Mouse (Mus musculus): ENCODE data around the gene Ddx18.

Gene Ddx18

DNA sequence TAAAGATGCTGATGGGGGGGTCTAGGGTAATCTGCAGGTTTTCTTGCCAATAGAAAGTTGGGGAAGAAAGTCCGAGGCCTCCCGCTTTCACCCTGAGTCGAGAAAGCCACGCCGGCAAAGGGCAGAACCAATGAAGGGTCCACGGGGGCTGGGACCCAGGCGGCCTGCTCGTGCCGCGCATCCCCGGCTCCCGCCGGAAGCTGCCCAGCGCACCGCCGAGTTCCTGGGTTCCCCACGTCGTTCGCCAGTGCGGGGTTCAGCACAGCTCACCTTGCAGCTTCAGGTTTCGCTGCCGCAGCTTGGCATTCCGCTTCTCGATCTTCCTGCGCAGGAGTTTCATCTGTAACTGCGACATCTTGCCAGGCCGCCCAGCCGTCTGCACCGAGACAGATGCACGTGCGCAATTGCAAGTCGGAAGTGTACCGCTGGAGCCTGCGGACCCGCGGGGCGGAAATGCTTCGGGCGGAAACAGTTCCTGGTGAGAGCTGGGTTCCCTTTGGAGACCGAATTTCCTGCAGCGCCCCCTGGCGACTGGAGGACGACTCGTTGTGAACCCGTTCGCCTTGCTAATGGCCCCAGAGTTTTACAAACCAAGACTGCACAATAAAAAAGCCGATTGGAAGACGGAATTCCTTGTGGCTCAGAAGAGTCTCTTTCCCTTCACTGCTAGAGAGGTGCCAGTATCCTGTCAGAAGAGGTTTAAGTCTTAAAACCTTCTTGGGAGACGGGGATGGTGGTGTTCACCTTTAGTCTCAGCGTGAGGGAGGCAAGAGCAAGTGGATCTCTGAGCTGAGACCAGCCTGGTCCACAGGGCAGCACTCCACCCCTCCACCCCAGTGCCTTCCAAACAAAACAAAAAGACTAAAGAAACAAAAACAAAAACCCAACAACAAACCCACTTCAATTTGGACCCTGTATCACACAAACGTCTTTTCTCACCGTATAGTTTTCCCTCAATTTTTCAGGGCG is at the start of gene Ddx18:
Gene Ddx18, minus strand, starts transcription at position 469 of the 969 bp plus-strand sequence.
- peak; percentile 96 for DNase-seq (ENCODE audit: low read depth, low spot score)

DNA sequence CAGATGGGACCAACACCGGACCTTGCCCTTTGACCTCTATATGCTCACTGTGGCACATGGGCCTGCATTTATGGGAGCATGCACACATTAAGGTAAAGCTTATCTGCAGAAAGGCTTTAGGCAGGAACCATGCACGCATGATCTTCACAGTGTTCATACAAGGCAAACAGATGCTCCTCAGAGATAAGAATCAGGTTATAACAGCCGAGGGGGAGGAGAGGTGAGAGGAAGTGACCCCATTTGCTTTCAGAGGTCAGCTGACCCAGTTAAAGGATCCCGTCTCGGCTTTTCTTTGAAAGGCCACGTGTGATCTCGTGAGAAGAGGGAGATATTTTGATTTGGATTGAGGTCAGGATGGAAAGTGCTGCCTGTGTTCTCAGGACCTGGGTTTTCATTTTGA is 40.2 kb upstream of the Ddx18 start:
- DNase-seq (ENCODE audit: low read depth, low spot score): peak; percentile 16

DNA sequence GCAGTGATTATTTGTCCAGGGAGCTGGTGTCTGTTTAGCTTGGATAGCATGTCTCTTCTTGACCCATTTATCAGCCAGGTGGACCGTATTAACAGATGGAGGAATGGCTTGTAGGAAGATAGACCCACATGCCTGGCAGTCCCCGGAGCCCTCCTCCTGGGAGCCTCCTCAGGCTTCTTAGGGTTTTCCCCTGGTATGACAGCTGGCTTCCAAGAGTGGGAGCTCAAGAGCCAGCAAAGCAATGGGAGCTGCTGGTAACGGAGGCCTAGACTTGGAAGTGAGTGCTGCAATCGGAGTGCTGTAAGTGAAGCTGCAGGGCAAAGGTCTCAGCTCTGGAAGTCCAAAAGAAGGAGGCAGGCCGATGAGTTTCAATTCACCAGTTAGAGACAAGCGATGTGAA is 37.3 kb upstream of the Ddx18 start:
- no peak for DNase-seq (ENCODE audit: low read depth, low spot score)

DNA sequence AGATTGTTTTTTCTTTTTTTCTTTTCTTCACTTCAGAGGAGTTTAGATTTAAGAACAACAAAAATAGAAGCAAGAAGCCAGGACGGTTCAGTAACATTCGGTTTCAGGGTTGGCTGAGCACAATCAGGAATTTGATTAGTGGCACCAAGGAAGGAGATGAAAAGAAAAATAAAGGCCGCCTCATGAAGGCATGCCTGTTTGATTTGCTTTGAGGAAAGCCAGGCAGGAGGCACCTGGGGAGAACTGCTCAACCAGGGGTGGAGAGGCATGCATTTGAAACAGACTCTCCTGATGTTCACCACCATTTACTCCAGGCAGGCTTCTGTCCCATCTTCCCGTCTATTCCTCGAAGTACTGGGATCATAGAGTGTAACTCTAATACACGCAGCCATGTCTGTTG is 34.1 kb upstream of the Ddx18 start:
- no peak for DNase-seq (ENCODE audit: low read depth, low spot score)

DNA sequence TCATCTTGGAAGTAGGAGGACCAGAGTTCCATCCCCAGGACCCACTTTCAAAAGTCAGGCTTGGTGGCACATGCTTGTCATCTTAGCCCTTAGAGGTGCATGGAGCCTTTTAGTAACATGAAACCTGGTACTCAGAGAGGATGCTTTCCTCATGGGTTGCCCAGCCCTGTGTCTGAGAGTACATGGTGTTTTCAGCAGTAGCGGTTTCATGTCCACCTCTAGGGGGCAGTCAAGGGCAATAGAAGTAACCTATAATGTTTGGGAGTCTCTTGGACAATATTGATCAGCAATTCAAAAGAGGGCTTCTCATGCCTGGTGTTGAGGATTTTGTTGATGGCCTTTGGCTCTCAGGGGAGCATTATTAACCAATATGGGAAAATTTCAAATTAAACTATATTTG is 33.3 kb upstream of the Ddx18 start:
- DNase-seq (ENCODE audit: low read depth, low spot score): peak; percentile 59

DNA sequence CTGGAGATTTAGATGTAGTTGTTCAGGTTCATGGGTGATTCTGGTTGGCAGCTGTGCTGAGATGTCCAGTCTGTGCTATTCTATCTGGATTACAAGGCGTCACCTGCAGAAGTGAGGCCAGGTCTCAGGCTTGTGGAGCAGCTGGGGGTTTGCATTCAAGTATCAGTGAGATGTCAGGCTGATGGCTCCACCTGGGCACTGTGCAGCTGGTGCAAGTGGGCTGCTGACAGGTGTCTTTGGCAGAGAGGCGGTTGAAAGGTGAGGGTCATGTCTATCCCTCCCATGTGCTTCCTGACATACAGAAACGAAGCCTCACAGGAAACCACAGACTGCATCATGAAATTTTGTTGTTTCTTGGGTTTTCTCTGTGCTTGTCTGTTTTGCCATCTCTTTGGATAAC is 30.6 kb upstream of the Ddx18 start:
- no peak for DNase-seq (ENCODE audit: low read depth, low spot score)

DNA sequence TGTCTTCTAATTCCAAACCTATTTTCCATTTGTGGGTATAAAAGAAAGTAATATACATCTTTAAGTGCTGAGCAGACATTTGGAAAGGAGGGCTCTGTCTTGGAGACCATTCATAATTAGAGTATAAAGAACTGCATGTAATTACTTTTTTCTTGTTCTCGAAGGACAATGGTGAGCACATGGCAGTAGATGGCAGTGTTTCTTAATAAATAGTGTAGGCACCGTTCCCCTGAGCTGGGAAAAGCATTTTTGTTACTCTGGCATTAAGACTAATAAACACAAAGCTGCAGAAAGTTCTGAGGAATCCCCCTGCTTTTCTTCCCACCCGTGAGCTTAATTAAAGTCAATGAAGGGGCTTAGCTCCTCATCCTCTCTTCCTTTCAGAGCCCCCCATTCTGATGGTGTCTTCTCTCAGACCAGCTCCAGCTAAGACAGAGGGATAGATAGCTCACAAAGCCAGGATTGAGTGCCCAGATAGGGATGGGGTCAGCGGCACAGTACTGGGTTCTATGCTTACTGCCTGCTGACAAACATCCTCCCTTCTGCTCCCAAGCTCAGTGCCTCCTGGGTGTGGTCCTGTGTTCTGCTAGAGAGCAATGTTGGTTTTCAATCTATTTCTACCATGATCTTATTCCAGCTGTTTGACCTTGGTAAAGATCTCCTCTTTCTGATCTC is 29.3 kb upstream of the Ddx18 start:
- no peak for DNase-seq (ENCODE audit: low read depth, low spot score)

DNA sequence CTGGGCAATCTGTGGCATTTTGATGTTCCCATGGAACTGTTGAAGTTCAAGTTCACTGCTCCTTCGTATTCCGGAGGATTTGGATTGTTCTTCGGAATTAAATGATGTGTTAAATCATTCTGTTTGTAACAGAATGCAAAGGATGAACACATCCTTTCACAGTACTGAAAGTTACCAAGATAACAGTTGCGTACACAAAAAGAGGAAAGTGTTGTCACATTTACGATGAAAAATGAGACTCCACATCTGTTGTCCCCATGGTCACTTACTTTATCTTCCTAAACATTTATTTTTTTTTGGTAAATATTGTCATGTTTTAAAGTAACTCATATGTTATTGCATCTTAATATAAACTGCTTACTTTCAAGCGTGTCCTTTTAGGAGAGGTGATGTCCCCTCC is 17.0 kb upstream of the Ddx18 start:
- DNase-seq (ENCODE audit: low read depth, low spot score): no peak

DNA sequence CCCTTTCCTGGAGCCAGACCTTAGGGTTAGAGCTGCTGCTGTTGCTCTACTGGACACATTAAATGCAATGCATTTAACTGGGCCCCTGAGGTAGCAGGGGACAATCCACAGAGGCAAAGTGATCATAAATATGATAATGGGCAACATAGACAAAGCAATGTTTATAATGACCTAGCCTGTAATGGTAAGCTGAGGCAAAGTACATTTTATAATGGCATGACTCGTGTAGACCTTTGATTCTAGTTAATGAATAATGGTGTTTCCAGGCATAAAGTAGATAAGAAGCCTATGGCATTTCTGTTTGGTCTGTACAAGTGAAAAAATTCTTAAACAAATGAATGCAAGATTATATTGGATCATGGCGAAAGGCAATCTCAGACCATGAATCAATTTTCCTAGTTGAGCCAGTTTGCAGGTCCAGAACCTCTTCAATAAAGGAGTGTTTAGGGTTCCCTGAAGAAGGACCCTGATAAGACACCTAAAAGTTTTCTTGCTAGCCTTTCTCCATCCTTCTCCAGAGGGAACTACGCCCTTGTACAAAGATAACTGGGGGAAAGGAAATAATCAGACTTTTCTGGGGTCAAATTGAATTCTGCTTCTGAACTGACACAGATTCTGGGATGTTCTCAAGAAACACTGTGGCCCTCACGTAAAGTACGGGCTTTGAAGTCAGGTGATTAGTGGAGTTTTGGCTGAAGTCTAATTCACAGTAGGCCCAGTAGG is 13.5 kb upstream of the Ddx18 start:
- no peak for DNase-seq (ENCODE audit: low read depth, low spot score)

DNA sequence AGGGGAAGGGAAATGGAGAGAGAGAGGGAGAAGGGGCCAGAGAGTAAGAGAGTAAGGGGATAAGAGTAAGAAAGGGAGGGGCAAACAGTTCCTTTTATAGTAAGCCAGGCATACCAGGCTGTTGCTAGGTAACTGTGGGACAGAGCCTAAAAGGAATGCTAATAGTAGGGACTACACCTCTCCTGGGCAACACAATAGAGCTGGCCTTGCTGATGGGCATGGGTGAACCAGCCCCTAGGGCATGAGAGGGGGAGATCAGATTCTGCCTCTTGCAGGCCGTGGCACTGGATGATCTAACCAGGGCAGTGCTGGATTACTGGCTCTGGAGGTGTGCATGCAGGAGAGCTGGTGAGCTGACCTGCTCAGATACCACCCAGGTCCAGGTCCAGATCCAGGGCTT is 9.7 kb upstream of the Ddx18 start:
- DNase-seq (ENCODE audit: low read depth, low spot score): no peak

DNA sequence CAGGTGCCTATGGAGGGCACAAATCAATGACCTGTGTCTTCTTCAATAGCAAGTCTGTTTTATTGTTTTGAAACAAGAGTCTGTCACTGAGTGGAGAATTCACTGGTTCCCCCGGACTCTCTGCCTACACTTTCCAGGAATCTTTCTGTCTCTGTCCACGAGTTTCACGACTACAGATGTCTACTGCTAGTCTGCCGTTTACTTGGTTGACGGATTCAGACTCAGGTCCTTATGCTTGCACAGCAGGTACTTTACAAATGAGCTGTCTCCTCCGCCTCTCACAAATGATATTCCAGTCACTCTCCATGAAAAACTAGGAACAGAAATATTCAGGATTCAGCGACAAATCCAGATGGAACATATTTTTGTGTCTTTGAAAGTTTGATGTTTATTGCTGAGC is 2.7 kb upstream of the Ddx18 start:
- no peak for DNase-seq (ENCODE audit: low read depth, low spot score)

DNA sequence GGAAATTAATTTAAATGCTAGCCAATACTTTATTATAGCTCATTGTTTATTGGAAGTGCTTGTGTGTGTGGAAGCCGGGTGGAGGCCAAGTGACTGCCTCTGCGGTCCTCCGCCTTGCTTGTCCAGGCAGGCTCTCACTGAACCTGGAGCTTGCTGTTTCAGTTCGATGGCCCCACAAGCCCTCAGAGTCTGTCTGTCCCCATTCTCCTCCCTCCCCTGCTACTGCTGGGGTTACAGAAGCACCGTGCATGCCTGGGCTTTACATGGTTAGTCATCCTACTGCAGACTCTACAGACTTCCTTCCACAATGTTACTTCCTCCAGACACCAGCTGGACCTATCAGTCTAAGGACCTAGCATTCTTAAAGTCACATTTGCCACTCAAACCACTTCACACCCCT is 9.9 kb downstream of the Ddx18 start:
- no peak for DNase-seq (ENCODE audit: low read depth, low spot score)

DNA sequence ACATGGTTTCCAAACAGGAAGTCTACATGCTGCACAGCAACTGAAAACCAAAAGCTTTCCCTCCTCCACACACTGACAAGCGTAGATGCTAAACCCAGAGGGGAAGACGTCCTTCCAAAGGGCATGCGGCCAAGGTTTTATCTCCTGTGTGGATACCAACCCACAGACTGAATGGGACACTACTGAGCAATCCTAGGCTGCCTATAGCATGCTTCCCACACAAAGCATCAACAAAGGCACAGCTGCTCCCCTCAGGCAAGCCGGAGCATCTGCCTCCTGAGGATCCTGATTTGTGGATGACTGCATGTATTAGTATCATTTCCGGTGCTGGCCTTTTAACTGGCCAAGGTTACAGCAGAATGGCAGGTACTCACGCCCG is 16.3 kb downstream of the Ddx18 start:
- no peak for DNase-seq (ENCODE audit: low read depth, low spot score)

DNA sequence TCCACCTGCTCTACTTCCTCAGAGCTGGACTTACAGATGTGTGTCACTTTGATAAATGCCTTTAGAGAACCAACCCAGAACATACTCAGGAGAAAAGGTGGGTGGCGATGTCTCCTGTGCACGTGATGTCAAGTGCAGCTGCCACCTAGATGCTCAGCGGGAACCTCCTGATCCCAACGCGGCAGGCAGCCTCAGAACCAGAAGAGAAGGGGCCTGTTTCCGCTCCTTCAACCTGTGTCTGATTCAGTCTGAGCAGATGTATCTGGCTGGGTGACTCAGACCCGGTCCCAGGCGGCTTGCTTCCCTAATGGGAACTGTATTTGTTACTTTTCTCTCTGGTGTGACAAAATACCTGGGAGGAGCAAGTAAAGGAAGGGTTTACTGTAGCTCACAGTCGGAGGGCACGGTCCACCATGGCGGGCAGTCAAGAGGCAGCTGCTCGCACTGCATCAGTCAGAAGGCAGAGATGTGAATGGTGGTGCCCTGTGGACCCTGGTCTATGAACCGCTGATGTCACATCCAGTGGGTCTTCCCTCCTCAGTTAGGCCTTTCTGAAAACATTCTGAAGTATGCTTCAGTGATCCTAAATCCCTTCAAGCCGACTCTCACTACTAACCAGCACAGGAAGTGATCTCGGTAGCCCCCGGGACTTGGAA is 16.9 kb downstream of the Ddx18 start:
- no peak for DNase-seq (ENCODE audit: low read depth, low spot score)

DNA sequence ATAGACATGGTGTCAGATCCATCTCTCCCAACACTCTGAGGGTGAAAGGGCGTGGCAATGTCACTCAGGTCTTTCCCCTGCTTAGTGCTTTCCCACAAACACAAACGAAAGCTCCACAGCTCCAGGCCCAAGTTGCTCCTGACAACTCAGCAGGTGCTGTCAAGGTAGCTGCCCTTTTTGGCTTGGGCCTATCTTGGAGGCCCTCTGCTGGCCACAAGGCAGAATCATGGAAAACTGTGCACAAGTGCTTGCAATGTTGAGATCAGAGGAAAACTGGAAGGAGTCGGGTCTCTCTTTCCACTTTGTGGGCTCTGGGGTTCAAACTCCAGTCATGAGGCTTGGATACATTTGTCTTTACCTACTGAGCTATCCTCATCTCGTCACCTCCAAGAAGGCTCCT is 18.3 kb downstream of the Ddx18 start:
- DNase-seq (ENCODE audit: low read depth, low spot score): peak; percentile 7

DNA sequence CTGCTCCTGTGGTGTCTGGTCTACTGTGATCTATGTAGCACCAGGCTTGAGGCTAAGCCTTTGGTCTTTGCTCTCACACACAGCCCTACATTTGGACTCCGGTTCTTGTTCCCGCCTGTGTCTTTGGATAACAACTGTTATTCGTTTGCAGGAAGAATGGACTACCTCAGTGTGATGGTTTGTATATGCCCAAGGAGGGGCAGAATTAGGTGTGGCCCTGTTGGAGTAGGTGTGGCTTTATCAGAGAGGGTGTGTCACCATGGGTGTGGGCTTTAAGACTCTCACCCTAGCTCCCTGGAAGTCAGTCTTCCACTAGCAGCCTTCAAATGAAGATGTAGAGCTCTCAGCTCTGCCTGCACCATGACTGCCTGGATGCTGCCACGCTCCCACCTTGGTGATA is 19.1 kb downstream of the Ddx18 start:
- DNase-seq (ENCODE audit: low read depth, low spot score): no peak

DNA sequence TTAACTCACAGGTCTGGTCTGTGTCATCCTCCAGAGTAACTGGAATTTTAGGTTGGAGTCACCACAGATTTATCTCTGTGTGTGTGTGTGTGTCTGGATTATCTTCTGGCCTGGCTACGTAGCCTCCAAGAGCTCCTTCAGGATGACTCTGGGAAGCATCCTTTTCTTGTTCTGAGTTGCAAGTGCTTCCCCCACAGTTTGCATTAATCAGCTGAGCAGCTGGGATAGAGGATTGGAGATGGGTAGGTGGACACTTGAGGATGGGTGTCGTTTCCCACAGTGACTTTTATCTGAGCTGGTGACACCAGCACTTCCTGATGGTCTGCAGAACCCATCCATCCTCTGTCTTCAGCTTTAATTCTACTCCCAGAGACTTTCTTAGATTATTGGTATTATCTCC is 20.9 kb downstream of the Ddx18 start:
- DNase-seq (ENCODE audit: low read depth, low spot score): no peak

DNA sequence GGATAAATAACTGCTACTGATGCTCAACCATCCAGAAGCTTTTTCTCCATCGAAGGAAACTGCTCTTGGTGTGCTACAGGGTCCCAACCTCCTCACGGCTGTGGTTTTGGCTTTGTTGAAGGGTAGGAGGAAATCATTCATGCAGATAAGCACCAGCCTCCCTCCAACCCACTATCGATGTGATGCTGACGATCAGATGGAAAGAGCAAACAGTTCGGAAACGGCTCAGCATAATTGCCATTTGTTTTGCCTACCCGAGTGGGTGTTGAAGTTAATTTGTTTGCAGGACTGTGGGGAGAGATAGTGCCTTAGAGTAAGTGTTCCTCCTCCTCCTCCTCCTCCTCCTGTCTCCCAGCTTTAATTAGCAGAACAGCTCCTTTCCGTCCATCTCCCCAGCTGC is 27.4 kb downstream of the Ddx18 start:
- DNase-seq (ENCODE audit: low read depth, low spot score): no peak

DNA sequence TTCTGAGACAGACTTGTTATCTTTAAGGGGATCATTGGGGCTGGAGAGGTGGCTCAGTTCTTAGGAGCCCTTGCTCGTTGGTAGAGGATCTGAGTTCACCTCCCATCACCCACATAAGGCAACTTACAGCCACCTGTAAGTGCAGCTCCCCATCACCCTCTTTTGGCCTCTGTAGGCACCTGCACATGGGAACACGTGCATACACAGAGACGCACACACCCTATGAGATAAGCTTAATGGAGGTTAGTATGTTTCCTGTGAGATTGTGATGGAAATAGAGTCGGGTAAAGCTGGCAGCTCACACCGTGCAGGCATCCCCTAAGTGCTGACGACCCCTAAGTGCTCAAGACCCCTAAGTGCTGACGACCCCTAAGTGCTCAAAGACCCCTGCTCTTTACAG is 36.4 kb downstream of the Ddx18 start:
- no peak for DNase-seq (ENCODE audit: low read depth, low spot score)

DNA sequence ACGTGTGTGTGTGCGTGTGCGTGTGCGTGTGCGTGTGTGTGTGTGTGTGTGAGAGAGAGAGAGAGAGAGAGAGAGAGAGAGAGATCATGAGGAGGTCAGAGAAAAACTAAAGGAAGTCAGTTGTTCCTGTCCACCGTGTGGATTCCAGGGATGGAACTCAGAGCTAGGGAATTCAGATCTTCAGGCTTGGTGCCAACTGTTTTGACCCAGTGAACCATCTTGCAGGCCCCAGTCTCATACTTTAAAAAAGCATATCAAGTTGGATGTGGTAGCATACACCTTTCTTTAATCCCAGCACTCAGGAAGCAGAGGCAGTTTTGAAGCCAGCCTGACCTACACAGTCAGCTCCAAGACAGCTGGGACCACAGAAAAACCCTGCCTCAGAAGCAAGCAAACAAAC is 38.5 kb downstream of the Ddx18 start:
- DNase-seq (ENCODE audit: low read depth, low spot score): no peak

DNA sequence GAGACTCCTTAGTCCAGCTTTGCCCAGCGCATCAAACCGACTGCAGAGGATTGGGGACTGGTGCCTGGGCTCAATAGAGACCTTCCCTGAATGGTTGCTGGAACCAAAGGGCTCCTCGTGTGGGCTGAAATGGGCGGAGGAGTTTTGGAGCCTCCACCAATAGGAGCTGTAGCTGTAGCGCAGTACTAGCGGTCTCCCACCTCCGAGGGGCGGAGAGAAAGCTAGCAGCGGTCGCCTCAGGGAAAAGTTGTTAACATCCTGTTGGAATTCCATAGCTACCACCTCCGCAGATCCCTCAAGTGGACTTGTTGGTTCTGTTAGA is 39.4 kb downstream of the Ddx18 start, which contains the start of gene Htr5b:
Gene Htr5b, minus strand, starts transcription at position 67 of the 322 bp plus-strand sequence.
- no peak for DNase-seq (ENCODE audit: low read depth, low spot score)
